Mouse (Mus musculus) gastrocnemius, adult 18-20 months (tissue): Measurements from ENCODE around the gene Gpr33. TPM values are rescaled to one million over a fixed set of nuclear protein-coding genes. Genes with fewer than 3 reads are reported as not detected.

Experiments
- DNase-seq: peaks from one replicate; pipeline ENCODE4 v3.0.0; 2021; ENCODE audit warnings: low spot score
- long read RNA-seq, 2 experiments: library from polyadenylated mRNA; stranded (forward); transcript quantifications; one replicate each; pipeline ENCODE4 v2.0.0; 2021
- total RNA-seq, 2 experiments: library from RNA; stranded (reverse); gene quantifications; 2 replicates each; pipeline ENCODE4 v1.2.3; 2021

The Gpr33 gene
- total RNA-seq = not detected
- long read RNA-seq, experiment 1 = 0 reads
- long read RNA-seq, experiment 2 = 0 reads

- no peak for DNase-seq
These were observed at the start of gene Gpr33 for GRCm38 (mm10) chr12:52027963-52028362. Gene Gpr33, minus strand, starts transcription at chr12:52028063.

- no peak for DNase-seq
These were observed 21.5 kb upstream of the Gpr33 start for GRCm38 (mm10) chr12:52049324-52049723.

GRCm38 (mm10) chr12:52046371-52046770, 18.5 kb upstream of the Gpr33 start:
- no peak for DNase-seq

DNA sequence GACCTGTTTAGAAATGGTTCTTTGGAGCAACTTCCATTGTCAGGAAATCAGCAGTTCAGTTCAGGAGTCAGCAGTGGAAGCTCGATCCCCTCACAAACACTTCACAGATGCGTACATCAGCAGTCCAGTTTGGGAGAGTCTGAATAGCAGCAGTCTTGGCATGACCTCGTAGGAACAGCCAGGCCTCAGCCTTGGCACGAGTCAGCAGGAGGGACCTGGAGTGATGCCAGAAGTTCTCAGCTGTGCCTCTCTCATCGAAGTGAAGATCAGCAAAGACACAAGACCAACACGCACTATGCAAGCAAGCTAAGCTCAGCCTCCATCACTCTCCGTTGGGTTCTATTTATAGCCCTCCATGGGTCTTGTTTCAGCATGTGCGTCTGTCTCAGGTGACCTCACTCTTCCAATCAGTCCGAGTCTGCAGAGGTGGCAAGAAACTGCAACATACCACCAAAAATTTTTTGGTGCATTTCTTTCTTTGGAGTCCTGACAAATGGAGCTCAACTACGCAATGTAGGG, 15.0 kb upstream of the Gpr33 start:
- DNase-seq = peak; percentile 21

- no peak for DNase-seq
These were observed 10.5 kb upstream of the Gpr33 start for GRCm38 (mm10) chr12:52038352-52038751.

- no peak for DNase-seq
These were observed 7.1 kb upstream of the Gpr33 start for GRCm38 (mm10) chr12:52034956-52035355.

DNA sequence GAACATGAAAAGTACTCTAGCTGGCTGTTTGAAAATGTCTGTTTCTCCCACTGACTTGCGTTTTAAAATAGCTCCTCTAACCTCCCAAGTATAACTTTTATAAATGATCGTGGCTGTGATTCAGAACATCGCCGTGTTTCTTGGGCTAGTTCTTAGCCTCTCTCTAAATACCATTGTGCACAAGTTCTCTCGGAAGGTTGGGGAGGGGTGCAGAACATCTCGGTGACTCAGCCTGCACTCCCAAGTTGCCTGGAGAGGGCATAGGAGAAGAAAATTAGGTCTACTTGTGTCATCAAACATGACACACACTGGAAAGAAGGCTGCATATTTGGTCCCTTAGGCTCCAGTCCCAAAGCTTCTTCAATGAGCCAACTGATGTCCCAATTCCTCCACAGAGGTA, 4.4 kb upstream of the Gpr33 start:
- no peak for DNase-seq

DNA sequence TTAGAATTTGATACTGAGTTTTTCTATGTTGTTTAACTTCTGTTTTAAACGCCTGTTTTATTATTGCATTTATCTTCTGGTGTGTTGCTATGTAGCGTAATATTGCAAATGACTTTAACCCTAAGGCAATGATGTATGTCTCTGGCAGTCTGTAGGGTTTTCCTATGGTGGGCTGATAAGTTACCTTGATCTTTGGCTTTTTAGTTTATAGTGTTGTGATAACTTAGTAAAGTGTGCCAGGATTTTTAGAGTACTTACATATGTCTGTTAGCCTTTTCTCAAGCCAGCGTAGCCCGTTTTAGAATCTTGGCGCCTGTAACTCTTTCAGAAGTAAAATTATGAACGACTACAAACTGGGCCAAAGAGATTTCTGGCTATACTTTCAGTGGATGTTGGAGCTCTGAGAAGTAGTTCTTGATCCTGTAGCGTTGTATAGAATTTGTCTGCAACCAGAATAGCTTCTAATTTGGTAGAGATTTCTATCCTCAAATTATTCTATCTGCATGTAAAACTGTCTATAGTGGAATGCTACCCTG, 13.3 kb downstream of the Gpr33 start:
- DNase-seq = no peak

DNA sequence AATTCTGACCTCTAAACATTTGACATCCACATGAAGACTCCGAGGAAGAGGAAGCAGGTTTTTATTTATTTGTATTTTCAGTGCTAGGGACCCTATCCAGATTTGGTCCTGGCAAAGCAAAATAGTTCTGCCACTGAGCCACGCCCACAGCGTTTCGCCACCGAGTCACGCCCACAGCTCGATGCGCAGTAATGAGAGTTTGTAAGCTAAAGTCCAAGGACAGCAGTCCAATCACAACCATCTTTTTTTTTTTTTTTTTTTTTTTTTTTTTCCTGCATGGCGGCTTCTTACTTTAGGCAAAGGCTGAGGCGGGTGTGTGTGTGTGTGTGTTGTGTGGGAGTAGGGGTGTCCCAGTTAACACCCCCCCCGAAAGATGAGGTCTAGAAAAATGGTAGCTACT, 13.8 kb downstream of the Gpr33 start:
- DNase-seq = no peak

DNA sequence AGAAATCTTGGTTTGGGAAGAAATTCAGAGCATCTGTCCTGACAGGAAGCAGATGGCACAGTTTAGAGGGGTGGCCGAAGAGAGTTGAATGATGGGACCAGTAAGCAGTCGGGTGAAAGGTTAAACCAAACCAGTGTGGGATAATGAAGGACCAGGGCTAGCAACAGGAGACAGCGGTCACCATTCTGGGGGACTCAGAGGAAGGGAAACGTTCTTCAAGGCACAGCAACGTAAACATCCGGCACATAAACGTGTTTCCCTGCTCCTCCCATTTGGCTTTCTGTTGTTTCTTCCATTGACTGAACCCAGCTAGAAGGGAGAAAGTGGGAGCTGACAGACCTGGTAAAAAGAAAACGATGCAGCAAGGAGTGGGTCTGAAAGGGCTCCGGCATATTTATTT, 14.6 kb downstream of the Gpr33 start:
- no peak for DNase-seq

GRCm38 (mm10) chr12:52012159-52012558, 15.7 kb downstream of the Gpr33 start:
- DNase-seq = no peak

GRCm38 (mm10) chr12:52010630-52010961, 17.3 kb downstream of the Gpr33 start:
- DNase-seq = peak; percentile 14

- DNase-seq = no peak
These were observed 17.8 kb downstream of the Gpr33 start for GRCm38 (mm10) chr12:52009928-52010629.

GRCm38 (mm10) chr12:52006633-52006994, 21.2 kb downstream of the Gpr33 start:
- DNase-seq = no peak

DNA sequence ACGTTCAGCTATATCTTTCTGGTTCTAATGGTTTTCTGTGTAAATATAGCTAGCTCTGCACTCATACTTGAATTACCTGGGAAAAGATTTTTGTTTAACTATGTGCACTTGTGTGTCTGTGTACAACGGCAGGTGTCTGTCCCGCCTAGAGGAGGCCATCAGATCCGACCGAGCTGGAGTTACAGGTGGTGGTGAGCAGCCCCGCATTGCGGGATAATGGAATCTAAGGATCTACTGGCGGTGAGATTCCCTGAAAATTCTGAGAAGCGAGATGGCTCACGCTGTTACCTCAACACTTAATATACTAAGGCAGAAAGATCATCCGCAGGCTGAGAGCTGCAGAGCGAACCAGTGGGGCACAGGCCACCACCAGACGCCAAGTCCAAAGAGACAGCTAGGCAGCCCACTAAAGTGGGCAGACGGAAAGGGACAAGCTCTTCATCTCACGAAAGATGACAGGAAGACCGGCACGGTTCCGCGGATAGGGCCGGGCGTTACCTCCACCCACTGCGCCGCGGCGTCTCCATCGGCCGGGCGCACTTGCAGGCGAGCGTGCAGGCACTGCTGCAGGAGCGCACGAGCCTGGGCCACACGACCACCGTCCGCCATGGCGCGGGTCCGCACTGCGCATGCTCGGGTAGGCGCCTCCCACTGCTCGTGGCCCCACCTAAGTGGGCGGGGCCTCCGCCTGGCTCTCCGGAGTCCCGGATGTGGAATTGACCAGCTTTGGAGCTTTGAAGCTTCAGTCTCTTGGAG, 21.8 kb downstream of the Gpr33 start, which contains the start of gene Dtd2:
TSS of gene Dtd2 (minus strand) at position 625 of the 756 bp plus-strand sequence.
- DNase-seq = peak; percentile 90

DNA sequence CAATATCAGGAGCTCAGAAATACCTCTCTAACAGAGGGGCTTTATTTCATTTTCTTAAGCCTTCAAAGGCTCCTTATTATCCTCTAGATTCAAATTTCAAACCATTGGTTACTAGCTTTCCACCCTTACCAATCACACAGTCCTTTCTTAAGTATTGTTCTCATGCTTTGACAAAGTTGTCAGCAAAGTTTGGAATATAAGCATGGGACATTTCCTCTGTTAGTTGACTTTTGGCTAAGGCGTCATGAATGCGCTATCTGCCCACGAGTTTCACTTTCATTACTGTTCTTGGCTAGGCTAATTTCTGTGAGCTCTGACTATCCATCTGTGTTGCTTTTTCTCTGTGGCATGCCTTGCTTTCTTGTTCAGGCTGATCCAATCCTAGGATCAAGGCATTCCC, 25.1 kb downstream of the Gpr33 start:
- DNase-seq = no peak

- DNase-seq = peak; percentile 81
These were observed 26.3 kb downstream of the Gpr33 start for GRCm38 (mm10) chr12:52001544-52001943.

DNA sequence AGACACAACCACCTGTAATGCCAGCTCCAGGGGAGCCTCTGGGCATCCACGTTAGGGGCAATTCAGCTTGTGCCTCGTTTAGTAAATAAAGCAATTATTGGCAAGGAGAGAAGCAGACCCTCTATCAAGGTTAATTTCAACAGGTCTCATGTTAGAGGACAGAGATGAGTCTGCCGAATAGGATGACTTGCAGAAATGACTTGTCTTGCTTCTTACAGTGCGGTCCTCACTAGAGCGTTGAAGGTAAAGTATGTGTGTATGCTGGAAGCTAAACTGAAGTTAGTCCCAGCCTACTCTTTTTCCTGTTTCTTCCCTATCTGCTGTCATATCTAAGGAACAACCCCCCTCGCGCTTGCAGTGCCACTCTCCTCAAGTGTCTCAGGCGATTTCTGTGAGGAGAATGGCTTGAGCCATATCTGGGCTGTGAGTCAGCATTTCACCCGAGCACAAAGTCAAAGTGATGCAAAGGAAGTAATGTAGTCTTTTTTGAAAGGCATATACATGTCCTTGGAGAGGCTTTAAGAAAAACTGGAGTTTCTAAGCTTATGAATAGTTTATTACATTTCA, 29.4 kb downstream of the Gpr33 start:
- DNase-seq = no peak

- DNase-seq = no peak
These were observed 31.9 kb downstream of the Gpr33 start for GRCm38 (mm10) chr12:51995738-51996536.

- DNase-seq = peak; percentile 51
These were observed 37.2 kb downstream of the Gpr33 start for GRCm38 (mm10) chr12:51990629-51991028.

GRCm38 (mm10) chr12:51988536-51988935, 39.3 kb downstream of the Gpr33 start:
- no peak for DNase-seq
